Mouse (Mus musculus) ES-E14 (cell line): ENCODE data around the gene 4930415O20Rik.

Source experiments
- CHD2 ChIP-seq: IDR thresholded peaks from 2 replicates; pipeline ENCODE4 v1.6.1; 2014; ENCODE audit warnings: mild to moderate bottlenecking, low read depth, low read length, inconsistent platforms
- HCFC1 ChIP-seq: IDR thresholded peaks from 2 replicates; pipeline ENCODE4 v1.6.1; 2012; ENCODE audit warnings: low read length, inconsistent platforms, borderline replicate concordance; ENCODE audit not compliant: insufficient read depth
- MAFK ChIP-seq: IDR thresholded peaks from 2 replicates; pipeline ENCODE4 v1.6.1; 2014; ENCODE audit warnings: mild to moderate bottlenecking, low read depth, low read length, inconsistent platforms; ENCODE audit not compliant: insufficient read depth
- ZNF384 ChIP-seq: IDR thresholded peaks from 2 replicates; pipeline ENCODE4 v1.6.1; 2012; ENCODE audit warnings: low read depth, low read length, inconsistent platforms

- no peak for TF ChIP-seq ZNF384
- no peak for TF ChIP-seq MAFK
- no peak for TF ChIP-seq CHD2
- no peak for TF ChIP-seq HCFC1
Observed at GRCm38 (mm10) chr15:98591396-98591795, 20.6 kb downstream of the 4930415O20Rik start.
